Mouse (Mus musculus): ENCODE results near the gene Dusp13. TPM values are rescaled to one million over a fixed set of nuclear protein-coding genes. Genes with fewer than 3 reads are reported as not detected.

Gene Dusp13
- polyA plus RNA-seq, 1 experiment from 2014 or later = 0.84 TPM

DNA sequence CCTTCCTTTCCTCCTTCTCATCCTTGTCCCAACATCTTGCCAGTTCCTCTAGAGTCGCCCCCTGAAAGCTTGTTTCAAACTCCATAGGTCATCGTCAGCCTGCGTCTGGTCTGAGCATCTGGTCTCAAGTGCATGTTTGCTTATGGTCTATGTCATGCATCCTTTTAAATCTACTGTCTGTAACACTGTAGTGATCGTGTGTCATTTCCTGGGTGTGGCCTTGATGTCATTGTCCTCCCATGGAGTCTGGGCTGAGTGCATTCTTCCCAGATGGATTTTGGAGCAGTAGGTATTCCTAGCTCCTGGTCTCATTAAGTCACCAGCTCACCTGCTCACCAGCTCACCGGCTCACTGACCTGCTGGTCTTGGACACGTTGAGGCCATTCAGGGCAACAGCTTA is 56.0 kb downstream of the Dusp13 start:
- WGBS = 69% methylated on average over 6 of the region's 6 CpGs
- ATAC-seq (ENCODE audit: insufficient read depth, low FRiP score) = no peak
- H3K9me3 ChIP-seq (replicated peaks; ENCODE audit: control insufficient read depth, low read length) = 0 out of 2 replicates have a peak, but pooled peaks cover 2% of the 10 kb centered on the region

GRCm38 (mm10) chr14:21691070-21691469 is 59.9 kb downstream of the Dusp13 start:
- H3K9ac ChIP-seq (ENCODE audit: low read length) = no peak overlapping the region
- peaks cover 5% of the 10 kb centered on the region for H3K4me1 ChIP-seq (ENCODE audit: control insufficient read depth, insufficient read depth, low read length)
- H3K9me3 ChIP-seq (replicated peaks; ENCODE audit: control insufficient read depth, low read length) = 0 out of 2 replicates have a peak, but pooled peaks cover 2% of the 10 kb centered on the region
- no peaks in the 10 kb centered on the region for H3K36me3 ChIP-seq (ENCODE audit: control insufficient read depth, insufficient read depth, low read length)
- H3K27ac ChIP-seq (ENCODE audit: low read length) = no peak overlapping the region
- no peak for ATAC-seq (ENCODE audit: insufficient read depth, low FRiP score)
- H3K4me3 ChIP-seq (replicated peaks; ENCODE audit: low read length) = no peak overlapping the region
- H3K4me2 ChIP-seq (ENCODE audit: low read depth, low read length) = no peak overlapping the region
- H3K27me3 ChIP-seq (ENCODE audit: control insufficient read depth, insufficient read depth, low read length) = peaks cover 5% of the 10 kb centered on the region
- 78% methylated on average over 3 of the region's 3 CpGs for WGBS

More for the DNA sequence above, 56.0 kb downstream of the Dusp13 start:
- Histone ChIP-seq H3K9ac (ENCODE audit: low read length) (no peak overlapping the region), H3K27me3 (ENCODE audit: control insufficient read depth, insufficient read depth, low read length) (no peaks in the 10 kb centered on the region), H3K4me1 (ENCODE audit: control insufficient read depth, insufficient read depth, low read length) (no peaks in the 10 kb centered on the region), H3K4me2 (ENCODE audit: low read depth, low read length) (no peak overlapping the region), H3K36me3 (ENCODE audit: control insufficient read depth, insufficient read depth, low read length) (no peaks in the 10 kb centered on the region), H3K27ac (ENCODE audit: low read length) (no peak overlapping the region), H3K4me3 (replicated peaks; ENCODE audit: low read length) (no peak overlapping the region)

DNA sequence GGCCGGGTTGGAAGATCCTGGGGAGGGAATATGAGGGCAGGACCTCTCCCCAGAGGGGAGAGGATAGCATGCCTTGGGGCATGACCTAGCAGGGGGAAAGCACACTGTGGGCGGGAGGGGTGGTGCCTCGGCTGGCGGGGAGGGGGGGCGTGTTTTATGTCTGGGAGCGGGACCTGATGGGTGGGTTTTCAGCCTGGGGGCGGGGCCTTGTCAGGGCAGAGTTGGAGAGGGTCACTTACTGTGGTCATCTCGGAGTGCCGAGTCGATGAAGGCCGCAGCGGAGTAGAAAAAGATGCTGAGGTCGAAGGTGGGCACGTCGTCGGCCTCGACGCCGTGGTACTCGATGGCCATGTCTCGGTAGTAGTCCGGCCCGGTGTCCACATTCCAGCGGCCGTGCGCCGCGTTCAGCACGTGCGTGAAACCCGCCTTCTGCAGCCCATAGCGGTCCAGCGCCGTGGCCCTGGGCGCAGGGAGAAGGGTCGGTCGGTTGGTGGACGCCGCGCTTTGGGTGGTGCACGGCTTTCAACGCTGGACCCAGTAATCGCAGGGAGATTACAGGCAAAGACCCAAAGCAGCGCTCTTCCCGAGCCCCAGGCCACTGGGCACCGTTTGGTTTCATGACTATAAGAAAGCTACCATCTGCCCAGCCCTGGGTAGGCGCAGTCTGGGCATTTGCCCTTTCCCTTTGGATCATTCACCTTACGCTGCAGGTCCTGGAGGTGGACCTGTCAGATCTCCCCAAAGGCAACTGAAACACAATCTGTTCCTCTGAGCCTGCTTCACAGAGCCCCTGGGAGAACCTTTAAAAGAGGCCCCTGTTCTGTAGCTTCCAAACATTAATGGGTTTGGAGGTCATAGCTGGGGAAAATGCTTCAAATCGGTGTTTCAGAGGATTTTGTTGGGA is 64.4 kb downstream of the Dusp13 start:
- peaks cover 5% of the 10 kb centered on the region for H3K27me3 ChIP-seq (ENCODE audit: control insufficient read depth, insufficient read depth, low read length)
- WGBS = 11% methylated on average over 49 of the region's 49 CpGs
- no peaks in the 10 kb centered on the region for H3K36me3 ChIP-seq (ENCODE audit: control insufficient read depth, insufficient read depth, low read length)
- H3K4me2 ChIP-seq (ENCODE audit: low read depth, low read length) = peak overlapping the region; percentile 68
- peak overlapping the region; percentile 47 for H3K9ac ChIP-seq (ENCODE audit: low read length)
- H3K4me3 ChIP-seq (replicated peaks; ENCODE audit: low read length) = peak overlapping the region; percentile 42
- ATAC-seq (ENCODE audit: insufficient read depth, low FRiP score) = peak; percentile 65; the same call in 1 of the 2 replicates
- H3K9me3 ChIP-seq (replicated peaks; ENCODE audit: control insufficient read depth, low read length) = no peaks in the 10 kb centered on the region
- H3K4me1 ChIP-seq (ENCODE audit: control insufficient read depth, insufficient read depth, low read length) = peaks cover 13% of the 10 kb centered on the region
- H3K27ac ChIP-seq (ENCODE audit: low read length) = no peak overlapping the region

GRCm38 (mm10) chr14:21685411-21686146 is 65.4 kb downstream of the Dusp13 start:
- Histone ChIP-seq H3K4me1 (ENCODE audit: control insufficient read depth, insufficient read depth, low read length) (peaks cover 13% of the 10 kb centered on the region), H3K27ac (ENCODE audit: low read length) (no peak overlapping the region), H3K9me3 (replicated peaks; ENCODE audit: control insufficient read depth, low read length) (no peaks in the 10 kb centered on the region), H3K36me3 (ENCODE audit: control insufficient read depth, insufficient read depth, low read length) (no peaks in the 10 kb centered on the region), H3K9ac (ENCODE audit: low read length) (no peak overlapping the region; the same call in 1 of the 2 replicates), H3K27me3 (ENCODE audit: control insufficient read depth, insufficient read depth, low read length) (peaks cover 5% of the 10 kb centered on the region), H3K4me3 (replicated peaks; ENCODE audit: low read length) (no peak overlapping the region), H3K4me2 (ENCODE audit: low read depth, low read length) (no peak overlapping the region)
- 85% methylated on average over 10 of the region's 10 CpGs for WGBS
- no peak for ATAC-seq (ENCODE audit: insufficient read depth, low FRiP score)

DNA sequence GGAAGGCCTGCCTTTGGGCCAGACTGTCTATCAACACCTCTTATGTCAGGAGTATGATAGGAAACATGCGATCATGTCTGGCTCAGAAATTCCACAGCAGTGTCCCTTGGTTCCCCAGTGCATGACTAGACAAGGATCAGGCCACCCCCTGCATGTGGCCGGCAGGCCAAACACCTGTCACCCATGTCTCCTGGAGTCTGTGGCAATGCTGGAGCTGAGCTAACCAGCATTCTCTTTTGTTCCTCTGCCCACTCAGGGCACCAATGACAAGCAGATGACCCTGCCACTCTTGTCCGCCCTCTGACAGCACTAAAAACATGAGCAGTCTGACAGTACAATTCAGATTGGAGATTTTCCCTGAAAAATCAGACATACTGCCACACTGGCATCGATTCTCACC is 67.1 kb downstream of the Dusp13 start:
- ATAC-seq (ENCODE audit: insufficient read depth, low FRiP score) = no peak
- H3K27ac ChIP-seq (ENCODE audit: low read length) = no peak overlapping the region
- peaks cover 22% of the 10 kb centered on the region for H3K4me1 ChIP-seq (ENCODE audit: control insufficient read depth, insufficient read depth, low read length)
- no peak overlapping the region for H3K9ac ChIP-seq (ENCODE audit: low read length)
- no peaks in the 10 kb centered on the region for H3K9me3 ChIP-seq (replicated peaks; ENCODE audit: control insufficient read depth, low read length)
- peaks cover 5% of the 10 kb centered on the region for H3K27me3 ChIP-seq (ENCODE audit: control insufficient read depth, insufficient read depth, low read length)
- H3K4me2 ChIP-seq (ENCODE audit: low read depth, low read length) = no peak overlapping the region
- WGBS = 88% methylated on average over 4 of the region's 4 CpGs
- H3K4me3 ChIP-seq (replicated peaks; ENCODE audit: low read length) = no peak overlapping the region
- no peaks in the 10 kb centered on the region for H3K36me3 ChIP-seq (ENCODE audit: control insufficient read depth, insufficient read depth, low read length)

Other genes starting within 250 kb of the Dusp13 start
- gene Dupd1, start 36.6 kb downstream of the Dusp13 start, polyA plus RNA-seq (2015; fragmentation: Nextera tagmentation; extraction: Ambion mirVana) = 0.81 TPM in 1 of 2 replicates, not detected in the other
- gene Samd8, start 650 bp downstream of the Dusp13 start, polyA plus RNA-seq (2015; fragmentation: Nextera tagmentation; extraction: Ambion mirVana) = 12.1 and 13.7 TPM in 2 replicates
- 289 and 297 TPM in 2 replicates for gene Vdac2, start 74.1 kb upstream of the Dusp13 start, polyA plus RNA-seq (2015; fragmentation: Nextera tagmentation; extraction: Ambion mirVana)
- gene Comtd1, start 97.8 kb upstream of the Dusp13 start, polyA plus RNA-seq (2015; fragmentation: Nextera tagmentation; extraction: Ambion mirVana) = 36.8 and 39.0 TPM in 2 replicates
- 7.1 and 10.1 TPM in 2 replicates for gene Zfp503, start 238.4 kb upstream of the Dusp13 start, polyA plus RNA-seq (2015; fragmentation: Nextera tagmentation; extraction: Ambion mirVana)

All from stomach, embryonic 16.5 days (tissue).